Mouse (Mus musculus) liver, embryonic 14.5 days (tissue): ENCODE data around the gene Cfap97. TPM values are rescaled to one million over a fixed set of nuclear protein-coding genes. Genes with fewer than 3 reads are reported as not detected.
A peak's percentile ranks its signal among the peaks of the same experiment; 100 is the strongest.

Source experiments
- ATAC-seq: fragments of 200-750 bp; cut with Nextera tagmentation; 2 replicates; pipeline ENCODE4 v1.8.0; 2017; ENCODE audit warnings: moderate number of reproducible peaks, mild to moderate bottlenecking, moderate library complexity; ENCODE audit not compliant: insufficient read depth
- DNase-seq, 3 experiments: peaks; one replicate each; pipeline ENCODE4 v3.0.0-alpha.2; 2012 to 2013; ENCODE audit warnings: low read depth in 3 of 3, low spot score in 3 of 3
- H3K27ac ChIP-seq: fragments of 300-500 bp; sonication (generic); 2 replicates; pipeline ENCODE4 v1.5.1; 2014; ENCODE audit warnings: moderate library complexity, mild to moderate bottlenecking, control low read depth, inconsistent platforms
- H3K27me3 ChIP-seq: fragments of 300-500 bp; sonication (generic); 2 replicates; pipeline ENCODE4 v1.6.1; 2014; ENCODE audit warnings: mild to moderate bottlenecking, low read length, moderate library complexity; ENCODE audit not compliant: control insufficient read depth, insufficient read depth
- H3K36me3 ChIP-seq: fragments of 300-500 bp; sonication (generic); replicated peaks from 2 replicates; pipeline ENCODE4 v1.6.1; 2014; ENCODE audit warnings: low read depth; ENCODE audit not compliant: control insufficient read depth, insufficient read depth
- H3K4me1 ChIP-seq, 2 experiments: fragments of 200-500 bp in 1 of 2; fragments of 300-500 bp in 1 of 2; sonication (generic) in 1 of 2; replicated peaks; 2 replicates each; pipeline ENCODE4 v1.6.1; 2012 to 2014; ENCODE audit warnings: antibody characterized with exemption in 1 of 2, inconsistent platforms in 1 of 2, low read length in 1 of 2; ENCODE audit not compliant: control insufficient read depth in 2 of 2, insufficient read depth in 2 of 2
- H3K4me2 ChIP-seq: fragments of 300-500 bp; sonication (generic); 2 replicates; pipeline ENCODE4 v1.6.1; 2014; ENCODE audit warnings: low read depth, mild to moderate bottlenecking, control low read depth, moderate library complexity
- H3K4me3 ChIP-seq, 2 experiments: fragments of 200-500 bp in 1 of 2; fragments of 300-500 bp in 1 of 2; sonication (generic) in 1 of 2; 2 replicates each; pipeline ENCODE4 v1.5.1; 2012 to 2014; ENCODE audit warnings: low read depth in 2 of 2, low read length in 2 of 2, mild to moderate bottlenecking in 2 of 2, control low read depth in 1 of 2, inconsistent platforms in 1 of 2, moderate library complexity in 1 of 2; ENCODE audit not compliant: insufficient read depth in 1 of 2
- H3K9ac ChIP-seq: fragments of 300-500 bp; sonication (generic); replicated peaks from 2 replicates; pipeline ENCODE4 v1.6.1; 2014; ENCODE audit warnings: mild to moderate bottlenecking, control low read depth, moderate library complexity
- H3K9me3 ChIP-seq: fragments of 300-500 bp; sonication (generic); 2 replicates; pipeline ENCODE4 v1.6.1; 2016; ENCODE audit warnings: low read length, mixed read lengths; ENCODE audit not compliant: control insufficient read depth
- CTCF ChIP-seq: IDR thresholded peaks from 2 replicates; pipeline ENCODE4 v1.5.1; 2016; ENCODE audit warnings: antibody characterized with exemption, low read depth, control low read depth
- EP300 ChIP-seq: IDR thresholded peaks from 2 replicates; pipeline ENCODE4 v1.6.1; 2016; ENCODE audit warnings: antibody characterized with exemption, low read depth
- WGBS: fragments of 180-500 bp; shearing (Covaris S2); extraction: QIAGEN DNeasy Blood & Tissue Kit; methylation state at CpG from one replicate; pipeline ENCODE4 v1.1.7; 2014; ENCODE audit not compliant: insufficient replicate concordance; 5-methylcytosine and 5-hydroxymethylcytosine counted together
- microRNA-seq: library from miRNA; unstranded; fragments of <30 nt; microRNA quantifications from one replicate; pipeline ENCODE4, GENCODE M21; 2016
- polyA plus RNA-seq, 2 experiments: library from polyadenylated mRNA; depleted of rRNA in 1 of 2; stranded (reverse) in 1 of 2; unstranded in 1 of 2; fragments of >200 nt; fragmentation: Nextera tagmentation in 1 of 2; extraction: Ambion mirVana in 1 of 2; gene quantifications; 2 replicates each; pipeline versions ENCODE4 v1.2.1 to v1.2.3; 2012 to 2014

The Cfap97 gene
- polyA plus RNA-seq, 2 experiments, result 3.9 to 7.4 TPM

- ATAC-seq (no peak), DNase-seq (no peak)
- 49% methylated on average over 7 of the region's 7 CpGs for WGBS
- no peak overlapping the region for H3K9ac ChIP-seq
- H3K9me3 ChIP-seq, result no peaks in the 10 kb centered on the region
- H3K27ac ChIP-seq, result no peak overlapping the region
- H3K4me2 ChIP-seq, result no peak overlapping the region
- H3K27me3 ChIP-seq, result no peaks in the 10 kb centered on the region
- no peaks in the 10 kb centered on the region for H3K4me1 ChIP-seq
- H3K36me3 ChIP-seq, result no peaks in the 10 kb centered on the region
- no peak for TF ChIP-seq EP300
- TF ChIP-seq CTCF, result no peak
- no peak overlapping the region for H3K4me3 ChIP-seq
These were observed 85.1 kb downstream of the Cfap97 start for GRCm38 (mm10) chr8:46236441-46237223.

GRCm38 (mm10) chr8:46241568-46242374 is 90.2 kb downstream of the Cfap97 start:
- DNase-seq (peak; percentile 50 to 57 (median 51)), ATAC-seq (0 out of 2 replicates have a peak, but pooled peaks have one; percentile 28)
- no peak overlapping the region for H3K9ac ChIP-seq
- no peak overlapping the region for H3K4me3 ChIP-seq
- H3K9me3 ChIP-seq, result no peaks in the 10 kb centered on the region
- no peaks in the 10 kb centered on the region for H3K27me3 ChIP-seq
- no peaks in the 10 kb centered on the region for H3K36me3 ChIP-seq
- 30% methylated on average over 13 of the region's 13 CpGs for WGBS
- H3K4me1 ChIP-seq, result peaks cover 0 to 2% of the 10 kb centered on the region in 2 experiments; a peak in 2 of 4 replicates
- H3K4me2 ChIP-seq, result peak overlapping the region; percentile 8; the same call in 1 of the 2 replicates
- peak; percentile 87 for TF ChIP-seq CTCF
- no peak for TF ChIP-seq EP300
- no peak overlapping the region for H3K27ac ChIP-seq

- ATAC-seq (no peak), DNase-seq (no peak)
- TF ChIP-seq CTCF (no peak), EP300 (no peak)
- Histone ChIP-seq H3K9me3 (no peaks in the 10 kb centered on the region), H3K4me1 (peaks cover 0 to 2% of the 10 kb centered on the region in 2 experiments; a peak in 2 of 4 replicates), H3K4me2 (no peak overlapping the region), H3K27me3 (no peaks in the 10 kb centered on the region), H3K4me3 (no peak overlapping the region), H3K9ac (no peak overlapping the region), H3K27ac (no peak overlapping the region), H3K36me3 (no peaks in the 10 kb centered on the region)
- 59% methylated on average over 7 of the region's 7 CpGs for WGBS
These were observed 91.4 kb downstream of the Cfap97 start for GRCm38 (mm10) chr8:46242946-46243345.

Small RNAs within 50 kb of the gene (microRNA-seq; reads per million reads assigned to microRNA genes)
- not detected for gene Gm23812

Other genes starting within 250 kb of the Cfap97 start
- gene Ccdc110, start 217.2 kb upstream of the Cfap97 start, polyA plus RNA-seq (2012; rRNA removed), result not detected in 2 replicates
- not detected in 2 replicates for gene Ccdc110, start 217.2 kb upstream of the Cfap97 start, polyA plus RNA-seq (2014; fragmentation: Nextera tagmentation; extraction: Ambion mirVana)
- gene 1700029J07Rik, start 176.5 kb upstream of the Cfap97 start, polyA plus RNA-seq (2012; rRNA removed), result 0.37 and 0.65 TPM in 2 replicates
- 0.18 and 0.53 TPM in 2 replicates for gene 1700029J07Rik, start 176.5 kb upstream of the Cfap97 start, polyA plus RNA-seq (2014; fragmentation: Nextera tagmentation; extraction: Ambion mirVana)
- gene Ufsp2, start 176.2 kb upstream of the Cfap97 start, polyA plus RNA-seq (2012; rRNA removed), result 13.7 and 20.1 TPM in 2 replicates
- 32.4 and 36.0 TPM in 2 replicates for gene Ufsp2, start 176.2 kb upstream of the Cfap97 start, polyA plus RNA-seq (2014; fragmentation: Nextera tagmentation; extraction: Ambion mirVana)
- gene Lrp2bp, start 152.5 kb upstream of the Cfap97 start, polyA plus RNA-seq (2012; rRNA removed), result 0.02 TPM in 1 of 2 replicates, not detected in the other
- 0.08 and 0.17 TPM in 2 replicates for gene Lrp2bp, start 152.5 kb upstream of the Cfap97 start, polyA plus RNA-seq (2014; fragmentation: Nextera tagmentation; extraction: Ambion mirVana)
- 1.5 and 2.0 TPM in 2 replicates for gene Ankrd37, start 146.1 kb upstream of the Cfap97 start, polyA plus RNA-seq (2012; rRNA removed)
- gene Ankrd37, start 146.1 kb upstream of the Cfap97 start, polyA plus RNA-seq (2014; fragmentation: Nextera tagmentation; extraction: Ambion mirVana), result 3.1 and 3.2 TPM in 2 replicates
- gene Snx25, start 388 bp downstream of the Cfap97 start, polyA plus RNA-seq (2012; rRNA removed), result 2.2 and 4.2 TPM in 2 replicates
- 4.3 and 4.7 TPM in 2 replicates for gene Snx25, start 388 bp downstream of the Cfap97 start, polyA plus RNA-seq (2014; fragmentation: Nextera tagmentation; extraction: Ambion mirVana)
- 49.7 and 51.4 TPM in 2 replicates for gene Slc25a4, start 59.5 kb downstream of the Cfap97 start, polyA plus RNA-seq (2012; rRNA removed)
- gene Slc25a4, start 59.5 kb downstream of the Cfap97 start, polyA plus RNA-seq (2014; fragmentation: Nextera tagmentation; extraction: Ambion mirVana), result 83.1 and 88.3 TPM in 2 replicates
- not detected in 2 replicates for gene Helt, start 142.9 kb downstream of the Cfap97 start, polyA plus RNA-seq (2012; rRNA removed)
- not detected in 2 replicates for gene Helt, start 142.9 kb downstream of the Cfap97 start, polyA plus RNA-seq (2014; fragmentation: Nextera tagmentation; extraction: Ambion mirVana)